Mouse (Mus musculus) forebrain, embryonic 11.5 days (tissue): ENCODE results near the gene Commd1. TPM values are rescaled to one million over a fixed set of nuclear protein-coding genes. Genes with fewer than 3 reads are reported as not detected.

Experiments used
- ATAC-seq: fragments of 200-750 bp; cut with Nextera tagmentation; replicated peaks from 2 replicates; pipeline ENCODE4 v1.8.0; 2017; ENCODE audit warnings: moderate TSS enrichment; ENCODE audit not compliant: low FRiP score
- DNase-seq: peaks from one replicate; pipeline ENCODE4 v3.0.0-alpha.2; 2017; ENCODE audit warnings: low spot score
- H3K27ac ChIP-seq: fragments of 300-500 bp; sonication (generic); 2 replicates; pipeline ENCODE4 v1.5.1; 2014; ENCODE audit warnings: low read depth, low read length
- H3K27me3 ChIP-seq: fragments of 300-500 bp; sonication (generic); 2 replicates; pipeline ENCODE4 v1.6.1; 2014; ENCODE audit warnings: mild to moderate bottlenecking, low read length, mixed read lengths; ENCODE audit not compliant: control insufficient read depth, insufficient read depth
- H3K36me3 ChIP-seq: fragments of 300-500 bp; sonication (generic); 2 replicates; pipeline ENCODE4 v1.6.1; 2014; ENCODE audit warnings: mild to moderate bottlenecking, low read length, moderate library complexity, mixed read lengths; ENCODE audit not compliant: control insufficient read depth, insufficient read depth
- H3K4me1 ChIP-seq: fragments of 300-500 bp; sonication (generic); replicated peaks from 2 replicates; pipeline ENCODE4 v1.6.1; 2014; ENCODE audit warnings: low read length, mixed read lengths; ENCODE audit not compliant: control insufficient read depth, insufficient read depth
- H3K4me2 ChIP-seq: fragments of 300-500 bp; sonication (generic); 2 replicates; pipeline ENCODE4 v1.6.1; 2014; ENCODE audit warnings: low read depth, mild to moderate bottlenecking, low read length, moderate library complexity, mixed read lengths; ENCODE audit not compliant: severe bottlenecking
- H3K4me3 ChIP-seq: fragments of 300-500 bp; sonication (generic); 2 replicates; pipeline ENCODE4 v1.5.1; 2014; ENCODE audit warnings: low read depth, low read length
- H3K9ac ChIP-seq: fragments of 300-500 bp; sonication (generic); 2 replicates; pipeline ENCODE4 v1.6.1; 2014; ENCODE audit warnings: low read length
- H3K9me3 ChIP-seq: fragments of 300-500 bp; sonication (generic); 2 replicates; pipeline ENCODE4 v1.6.1; 2016; ENCODE audit warnings: low read length, mixed read lengths; ENCODE audit not compliant: control insufficient read depth
- WGBS: fragments of 180-500 bp; shearing (Covaris S2); extraction: QIAGEN DNeasy Blood & Tissue Kit; methylation state at CpG from one replicate; pipeline ENCODE4 v1.1.7; 2014; 5-methylcytosine and 5-hydroxymethylcytosine counted together
- polyA plus RNA-seq: library from polyadenylated mRNA; unstranded; fragments of >200 nt; fragmentation: Nextera tagmentation; extraction: Ambion mirVana; gene quantifications from 2 replicates; pipeline ENCODE4 v1.2.1, GENCODE M21; 2014

The Commd1 gene
- polyA plus RNA-seq, 1 experiment from 2014 or later = 399 TPM

GRCm38 (mm10) chr11:22846960-22847731, 135.0 kb downstream of the Commd1 start:
- Histone ChIP-seq H3K27me3 (no peaks in the 10 kb centered on the region), H3K9ac (no peak overlapping the region), H3K9me3 (no peaks in the 10 kb centered on the region), H3K36me3 (no peaks in the 10 kb centered on the region), H3K4me3 (no peak overlapping the region), H3K27ac (no peak overlapping the region), H3K4me1 (no peaks in the 10 kb centered on the region), H3K4me2 (no peak overlapping the region)
- WGBS = 73% methylated on average over 8 of the region's 8 CpGs
- ATAC-seq (no peak), DNase-seq (no peak)

Other genes with a start within 250 kb of the Commd1 start
- gene B3gnt2, start 121.4 kb downstream of the Commd1 start, polyA plus RNA-seq = 2.4 and 2.8 TPM in 2 replicates
- 3.7 and 4.7 TPM in 2 replicates for gene Zrsr1, start 10.4 kb downstream of the Commd1 start, polyA plus RNA-seq
- gene Gm28048, start 292 bp downstream of the Commd1 start, polyA plus RNA-seq = 5.8 and 6.4 TPM in 2 replicates
- 411 and 432 TPM in 2 replicates for gene Cct4, start 8.1 kb upstream of the Commd1 start, polyA plus RNA-seq
- 3.4 TPM in 2 replicates for gene Fam161a, start 25.1 kb upstream of the Commd1 start, polyA plus RNA-seq